Mouse (Mus musculus) spleen, postnatal 10 days (tissue): Measurements from ENCODE around the gene Cers1.

Experiments used
- DNase-seq, 2 experiments: peaks; one replicate each; pipeline ENCODE4 v3.0.0; 2021 to 2022; ENCODE audit warnings: low spot score in 2 of 2

The Cers1 gene

GRCm38 (mm10) chr8:70352000-70352384 is 36.4 kb downstream of the Cers1 start:
- DNase-seq = peak in 1 of 2 experiments; percentile 35

DNA sequence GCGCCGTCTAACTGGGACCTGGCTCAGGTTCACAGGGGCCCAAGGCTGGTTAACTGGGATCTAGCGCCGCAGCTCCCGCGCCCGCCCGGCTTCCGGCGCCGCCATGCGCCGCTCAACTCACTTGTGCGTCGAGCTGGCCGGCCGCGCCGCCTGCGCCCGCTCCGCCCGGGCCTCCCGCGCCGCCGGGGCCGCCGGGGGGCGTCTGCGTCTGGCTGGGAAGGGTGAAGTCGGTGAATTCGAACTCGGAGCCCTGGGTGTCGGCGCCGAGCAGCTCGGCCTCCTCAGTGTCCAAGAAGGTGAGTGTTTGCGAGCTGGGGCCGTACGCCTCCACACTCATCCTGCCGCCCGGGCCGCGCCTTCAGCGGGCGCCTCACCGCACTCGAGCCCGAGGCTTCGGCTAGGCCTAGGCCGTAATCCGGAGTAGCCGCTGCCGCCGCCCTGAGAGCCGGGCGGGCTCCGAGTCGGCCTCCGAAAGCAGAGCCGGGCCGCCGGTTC is 37.1 kb downstream of the Cers1 start:
- DNase-seq = peak; percentile 78 to 87

- peak; percentile 99 to 100 for DNase-seq
Measured at GRCm38 (mm10) chr8:70353194-70353817, 37.7 kb downstream of the Cers1 start, which contains the start of gene Upf1. Upf1 (minus strand) TSS chr8:70353278.

- no peak for DNase-seq
Measured at GRCm38 (mm10) chr8:70354004-70354403, 38.4 kb downstream of the Cers1 start.

DNA sequence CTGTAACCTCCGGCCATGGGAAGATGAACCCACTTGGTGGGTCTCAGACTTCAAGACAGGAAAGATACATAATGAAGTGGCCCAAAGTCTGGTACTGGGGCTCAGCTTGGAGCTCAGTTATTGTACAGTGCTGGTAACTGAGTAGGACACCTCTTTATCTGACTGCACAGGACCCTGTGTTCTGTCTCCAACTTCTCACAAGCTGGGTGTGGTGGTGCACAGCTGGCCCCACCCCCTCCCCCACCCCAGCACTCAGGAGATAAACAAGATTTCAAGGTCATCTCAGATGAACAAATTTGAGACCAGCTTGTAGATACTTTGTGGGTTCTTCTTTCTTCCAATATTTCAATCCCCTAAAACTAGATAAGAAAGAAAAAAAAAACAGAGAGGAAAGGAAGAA is 40.5 kb downstream of the Cers1 start:
- no peak for DNase-seq

GRCm38 (mm10) chr8:70359411-70359810 is 43.8 kb downstream of the Cers1 start:
- no peak for DNase-seq

DNA sequence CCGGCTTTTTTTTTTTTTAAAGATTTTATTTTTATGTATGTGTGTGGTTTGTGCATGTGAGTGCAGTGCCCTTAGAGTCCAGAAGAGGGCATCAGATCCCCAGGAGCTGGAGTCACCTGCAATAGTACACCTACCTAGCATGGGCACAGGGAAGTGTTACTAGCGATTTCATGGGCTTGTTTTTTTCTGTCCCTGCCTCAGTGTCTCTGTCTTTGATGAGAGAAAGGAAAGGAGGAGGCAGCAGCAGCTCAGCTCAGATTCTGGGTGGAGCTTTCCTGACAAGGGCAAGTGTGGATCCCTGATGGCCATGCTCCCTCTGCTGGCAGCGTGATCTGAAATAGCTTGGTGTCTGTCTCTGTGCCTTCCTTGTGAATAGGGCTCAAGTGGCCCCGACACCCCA is 45.2 kb downstream of the Cers1 start:
- peak in 1 of 2 experiments; percentile 55 for DNase-seq

GRCm38 (mm10) chr8:70361484-70362032 is 46.0 kb downstream of the Cers1 start:
- DNase-seq = no peak

DNA sequence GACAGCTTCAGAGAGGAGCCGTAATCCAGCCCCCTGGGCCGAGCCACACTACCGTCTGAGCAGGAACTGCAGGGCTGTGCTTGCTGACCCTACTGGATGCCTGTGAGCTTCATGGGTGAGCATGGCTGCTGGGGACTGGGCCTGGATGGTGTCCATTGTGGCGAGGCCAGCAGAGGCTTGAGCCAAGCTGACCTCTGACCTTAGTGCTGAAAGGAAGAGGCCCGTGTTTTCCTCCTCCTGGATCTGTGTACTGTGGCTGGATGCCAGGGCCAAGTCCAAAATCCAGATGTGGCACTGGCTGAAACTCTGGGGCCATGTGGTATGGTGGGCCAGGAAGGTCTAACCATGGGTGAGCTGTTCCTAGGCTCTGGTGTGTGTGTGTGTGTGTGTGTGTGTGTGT is 48.5 kb downstream of the Cers1 start:
- DNase-seq = no peak

DNA sequence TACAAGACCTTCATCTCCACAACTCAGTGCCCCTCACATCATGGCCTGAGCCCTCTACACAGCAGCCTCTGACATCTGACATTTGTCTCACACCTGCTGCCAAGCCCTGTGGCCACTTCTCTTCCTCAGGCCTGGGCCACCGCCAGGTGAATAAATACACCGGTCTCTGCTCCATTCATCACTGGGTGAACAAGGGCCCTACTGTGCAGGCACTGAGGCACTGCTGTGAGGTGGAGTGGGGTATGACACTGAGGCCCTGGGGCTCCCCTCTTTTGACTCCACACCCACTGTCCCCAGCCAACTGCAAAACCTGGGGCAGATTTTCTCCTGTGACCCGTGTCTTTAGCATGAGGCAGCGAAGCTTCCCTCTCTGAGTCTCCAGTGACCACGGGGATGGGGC is 51.0 kb downstream of the Cers1 start:
- no peak for DNase-seq

GRCm38 (mm10) chr8:70370476-70370875 is 54.9 kb downstream of the Cers1 start:
- DNase-seq = no peak

GRCm38 (mm10) chr8:70371951-70372350 is 56.4 kb downstream of the Cers1 start:
- no peak for DNase-seq

DNA sequence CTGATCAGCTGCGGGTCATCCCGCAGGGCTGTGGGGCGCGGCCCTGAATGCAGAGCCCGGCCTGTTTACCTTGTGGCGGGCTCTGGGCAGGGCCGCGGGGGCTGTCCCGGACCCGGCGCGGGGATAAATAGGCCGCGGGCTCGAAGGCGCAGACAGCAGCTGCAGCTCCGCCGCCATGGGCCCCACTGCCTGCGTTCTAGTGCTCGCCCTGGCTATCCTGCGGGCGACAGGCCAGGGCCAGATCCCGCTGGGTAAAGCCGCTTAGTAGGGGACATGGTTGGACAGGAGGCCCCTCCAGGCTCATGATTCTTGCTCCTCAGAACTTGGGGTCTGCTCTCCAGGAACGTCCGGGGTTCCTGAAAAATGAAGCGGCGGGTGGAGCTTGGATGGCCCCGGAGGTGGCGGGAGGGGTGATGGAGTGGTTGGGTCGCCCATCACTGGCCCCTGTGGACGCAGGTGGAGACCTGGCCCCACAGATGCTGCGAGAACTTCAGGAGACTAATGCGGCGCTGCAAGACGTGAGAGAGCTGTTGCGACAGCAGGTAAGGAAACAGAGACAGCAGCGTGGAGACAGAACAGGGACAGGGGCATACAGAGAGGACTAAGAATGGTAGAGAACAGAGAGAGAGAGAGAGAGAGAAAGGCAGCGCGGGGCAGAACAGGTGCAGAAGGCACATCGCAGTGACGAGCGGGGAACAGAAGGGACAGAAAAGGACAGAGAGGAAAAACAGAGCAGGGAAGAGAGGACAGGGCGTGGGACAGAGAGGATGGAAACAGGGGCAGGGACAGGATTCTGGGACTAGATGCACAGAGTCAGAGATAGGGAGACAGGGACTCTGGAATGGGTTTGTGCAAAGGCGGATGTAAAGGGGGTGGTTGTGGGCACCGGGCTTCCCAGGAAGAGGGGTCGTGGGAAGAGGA is 58.1 kb downstream of the Cers1 start, which contains the start of gene Comp:
Comp (plus strand) TSS at position 162 of the 921 bp plus-strand sequence.
- no peak for DNase-seq

- DNase-seq = peak; percentile 60 to 81
Measured at GRCm38 (mm10) chr8:70374318-70374927, 58.8 kb downstream of the Cers1 start.

DNA sequence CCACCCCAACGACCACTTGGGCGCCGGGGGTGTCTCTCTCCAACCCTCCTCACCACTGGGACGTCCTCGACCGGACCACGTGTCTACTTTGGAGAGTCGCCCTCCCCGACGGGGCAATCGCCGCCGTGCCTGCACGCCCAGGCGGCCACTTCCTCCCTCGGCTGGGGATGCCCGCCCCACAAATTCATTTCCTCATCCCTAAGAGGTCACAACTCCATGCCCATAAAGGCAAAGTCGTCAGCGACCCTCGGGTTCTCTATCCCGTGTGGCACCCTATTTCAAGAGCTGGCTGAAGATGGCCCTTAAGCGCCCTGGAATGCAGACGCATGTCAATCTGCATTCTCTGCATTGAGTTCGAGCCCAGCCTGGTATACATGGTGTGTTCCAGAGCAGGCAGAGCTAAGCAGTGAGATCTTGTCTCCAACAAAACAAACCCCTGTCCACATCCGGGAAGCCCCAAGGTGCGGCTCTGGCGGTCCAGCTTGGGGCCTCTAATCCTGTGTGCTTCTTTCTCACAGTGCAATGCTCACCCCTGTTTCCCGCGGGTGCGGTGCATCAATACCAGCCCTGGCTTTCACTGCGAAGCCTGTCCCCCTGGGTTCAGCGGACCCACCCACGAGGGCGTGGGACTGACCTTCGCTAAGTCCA is 59.8 kb downstream of the Cers1 start:
- DNase-seq = peak in 1 of 2 experiments; percentile 42

- peak in 1 of 2 experiments; percentile 40 for DNase-seq
Measured at GRCm38 (mm10) chr8:70376275-70376741, 60.7 kb downstream of the Cers1 start.

DNA sequence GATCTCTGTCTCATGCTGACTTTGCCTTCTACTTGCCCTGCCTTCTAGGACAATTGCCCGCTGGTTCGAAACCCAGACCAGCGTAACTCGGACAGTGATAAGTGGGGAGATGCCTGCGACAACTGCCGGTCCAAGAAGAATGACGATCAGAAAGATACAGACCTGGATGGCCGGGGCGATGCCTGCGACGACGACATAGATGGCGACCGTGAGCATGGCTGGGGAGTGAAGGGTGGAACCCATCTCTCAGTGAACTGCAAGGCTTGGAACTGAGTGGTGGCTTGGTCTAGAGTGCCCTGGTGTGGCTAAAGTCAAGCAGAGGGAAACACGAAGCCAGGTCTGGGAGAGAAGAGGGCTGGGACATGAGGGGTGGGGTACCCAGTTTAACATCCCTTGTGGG is 61.5 kb downstream of the Cers1 start:
- no peak for DNase-seq

DNA sequence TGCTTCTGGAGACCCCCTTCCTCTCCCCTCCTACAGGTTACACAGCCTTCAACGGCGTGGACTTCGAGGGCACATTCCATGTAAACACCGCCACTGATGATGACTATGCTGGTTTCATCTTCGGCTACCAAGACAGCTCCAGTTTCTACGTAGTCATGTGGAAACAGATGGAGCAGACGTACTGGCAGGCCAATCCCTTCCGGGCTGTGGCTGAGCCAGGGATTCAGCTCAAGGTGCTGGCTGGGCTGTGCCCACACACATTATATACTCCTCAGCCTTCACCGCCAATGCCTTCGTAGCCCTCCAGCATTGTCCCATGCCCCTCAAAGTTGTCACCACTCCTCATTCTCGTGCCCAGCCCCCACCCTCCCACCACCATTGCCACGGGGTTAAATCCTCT is 64.5 kb downstream of the Cers1 start:
- no peak for DNase-seq
